Mouse (Mus musculus) CH12.LX (cell line): ENCODE results near the gene Dtl. TPM values are rescaled to one million over a fixed set of nuclear protein-coding genes. Genes with fewer than 3 reads are reported as not detected.

Experiments
- DNase-seq: peaks from one replicate; pipeline ENCODE4 v3.0.0-alpha.2; 2013; ENCODE audit errors: extremely low read depth
- H3K27ac ChIP-seq: 2 replicates; pipeline ENCODE4 v1.5.1; 2012; ENCODE audit warnings: low read depth, mild to moderate bottlenecking, control low read depth, moderate library complexity; ENCODE audit not compliant: insufficient read depth
- H3K27me3 ChIP-seq: replicated peaks from 2 replicates; pipeline ENCODE3; 2012; ENCODE audit warnings: inconsistent platforms
- H3K36me3 ChIP-seq, 2 experiments: replicated peaks in 1 of 2; 2 replicates each; pipeline versions ENCODE3 to v1.6.1; 2012; ENCODE audit warnings: inconsistent platforms in 1 of 2, low read length in 1 of 2, mild to moderate bottlenecking in 1 of 2, mixed read lengths in 1 of 2, moderate library complexity in 1 of 2; ENCODE audit not compliant: control insufficient read depth in 1 of 2, insufficient read depth in 1 of 2
- H3K4me1 ChIP-seq, 2 experiments: 2 replicates each; pipeline ENCODE4 v1.6.1; 2012; ENCODE audit warnings: inconsistent platforms in 1 of 2, moderate library complexity in 1 of 2; ENCODE audit not compliant: insufficient read depth in 2 of 2, control insufficient read depth in 1 of 2
- H3K4me2 ChIP-seq: 2 replicates; pipeline ENCODE4 v1.6.1; 2012; ENCODE audit warnings: low read depth, mild to moderate bottlenecking, control low read depth; ENCODE audit not compliant: poor library complexity, insufficient read depth, severe bottlenecking
- H3K4me3 ChIP-seq, 3 experiments: fragments of 150-350 bp in 1 of 3; sonication (generic) in 1 of 3; replicated peaks in 1 of 3; 2 replicates each; pipeline versions ENCODE3 to v1.5.1; 2011 to 2012; ENCODE audit warnings: low read depth in 2 of 3, low read length in 2 of 3, mild to moderate bottlenecking in 2 of 3, moderate library complexity in 2 of 3, control low read depth in 1 of 3, improper control_type of control experiment in 1 of 3, inconsistent platforms in 1 of 3, mixed read lengths in 1 of 3; ENCODE audit not compliant: poor library complexity in 1 of 3
- H3K79me2 ChIP-seq: replicated peaks from 2 replicates; pipeline ENCODE4 v1.6.1; 2012; ENCODE audit warnings: mild to moderate bottlenecking, moderate library complexity; ENCODE audit not compliant: control insufficient read depth, poor library complexity, insufficient read depth, severe bottlenecking; ENCODE audit errors: extremely low read depth
- H3K9ac ChIP-seq: 2 replicates; pipeline ENCODE4 v1.6.1; 2012; ENCODE audit warnings: low read depth, mild to moderate bottlenecking, control low read depth, moderate library complexity; ENCODE audit not compliant: insufficient read depth
- H3K9me3 ChIP-seq: replicated peaks from 2 replicates; pipeline ENCODE3; 2012; ENCODE audit warnings: low read length, inconsistent platforms, mixed read lengths
- CHD2 ChIP-seq: IDR thresholded peaks from 2 replicates; pipeline ENCODE4 v1.6.1; 2011; ENCODE audit warnings: low read length, improper control_type of control experiment
- CTCF ChIP-seq, 2 experiments: IDR thresholded peaks in 1 of 2; conservative IDR thresholded peaks in 1 of 2; 2 replicates each; pipeline ENCODE4 v1.5.1; 2011 to 2012; ENCODE audit warnings: low read depth in 2 of 2, low read length in 2 of 2, improper control_type of control experiment in 1 of 2, inconsistent platforms in 1 of 2, mild to moderate bottlenecking in 1 of 2, moderate library complexity in 1 of 2
- E2F4 ChIP-seq: IDR thresholded peaks from 2 replicates; pipeline ENCODE4 v1.6.1; 2011; ENCODE audit warnings: low read depth, low read length, improper control_type of control experiment; ENCODE audit not compliant: insufficient replicate concordance
- GABPA ChIP-seq: IDR thresholded peaks from 2 replicates; pipeline ENCODE4 v1.6.1; 2012; ENCODE audit warnings: low read depth, low read length, improper control_type of control experiment, inconsistent platforms; ENCODE audit not compliant: insufficient replicate concordance
- HCFC1 ChIP-seq: IDR thresholded peaks from 2 replicates; pipeline ENCODE4 v1.6.1; 2012; ENCODE audit warnings: low read depth, mild to moderate bottlenecking, inconsistent platforms, low read length, improper control_type of control experiment
- IRF4 ChIP-seq: IDR thresholded peaks from 2 replicates; pipeline ENCODE4 v1.6.1; 2014; ENCODE audit warnings: low read depth, mild to moderate bottlenecking, inconsistent platforms, low read length, improper control_type of control experiment
- KAT2A ChIP-seq: IDR thresholded peaks from 2 replicates; pipeline ENCODE4 v1.6.1; 2012; ENCODE audit warnings: low read length, improper control_type of control experiment, inconsistent platforms; ENCODE audit not compliant: insufficient replicate concordance
- MXI1 ChIP-seq: IDR thresholded peaks from 2 replicates; pipeline ENCODE4 v1.6.1; 2011; ENCODE audit warnings: mild to moderate bottlenecking, low read depth, low read length, improper control_type of control experiment
- MYC ChIP-seq: IDR thresholded peaks from 2 replicates; pipeline ENCODE4 v1.6.1; 2011; ENCODE audit warnings: low read depth, mild to moderate bottlenecking, improper control_type of control experiment, low read length
- NELFE ChIP-seq: IDR thresholded peaks from 2 replicates; pipeline ENCODE4 v1.6.1; 2011; ENCODE audit warnings: low read depth, low read length, improper control_type of control experiment
- PAX5 ChIP-seq: IDR thresholded peaks from 2 replicates; pipeline ENCODE4 v1.6.1; 2012; ENCODE audit warnings: low read length, inconsistent platforms, mixed read lengths
- POLR2A ChIP-seq: IDR thresholded peaks from 2 replicates; pipeline ENCODE4 v1.6.1; 2011; ENCODE audit warnings: low read depth, mild to moderate bottlenecking, improper control_type of control experiment, low read length
- SIN3A ChIP-seq: IDR thresholded peaks from 2 replicates; pipeline ENCODE4 v1.6.1; 2012; ENCODE audit warnings: low read length, improper control_type of control experiment, inconsistent platforms
- TCF12 ChIP-seq: IDR thresholded peaks from 2 replicates; pipeline ENCODE4 v1.6.1; 2014; ENCODE audit warnings: low read depth, mild to moderate bottlenecking, inconsistent platforms, low read length, improper control_type of control experiment
- UBTF ChIP-seq: IDR thresholded peaks from 2 replicates; pipeline ENCODE4 v1.6.1; 2012; ENCODE audit warnings: low read depth, mild to moderate bottlenecking, inconsistent platforms, low read length, improper control_type of control experiment, moderate library complexity
- USF1 ChIP-seq: IDR thresholded peaks from 2 replicates; pipeline ENCODE4 v1.6.1; 2014; ENCODE audit warnings: low read depth, mild to moderate bottlenecking, inconsistent platforms, low read length, improper control_type of control experiment
- ZC3H11A ChIP-seq: IDR thresholded peaks from 2 replicates; pipeline ENCODE4 v1.6.1; 2012; ENCODE audit warnings: low read depth, mild to moderate bottlenecking, inconsistent platforms, low read length, improper control_type of control experiment
- ZKSCAN1 ChIP-seq: IDR thresholded peaks from 2 replicates; pipeline ENCODE4 v1.6.1; 2012; ENCODE audit warnings: low read depth, inconsistent platforms, low read length, improper control_type of control experiment, borderline replicate concordance
- dilution Hi-C: fragments of 300-500 bp; cut with MboI; formaldehyde crosslinking; loops from 2 replicates; pipeline ENCODE4 v1.14.3; 2020; ENCODE audit warnings: low sequenced_read_pairs; ENCODE audit not compliant: extremely low pct_unique_long_range_greater_than_20kb, extremely low pct_ligation_motif_present
- in situ Hi-C: fragments of 300-500 bp; cut with MboI; formaldehyde crosslinking; loops from 3 replicates; pipeline ENCODE4 v1.14.3; 2019; ENCODE audit warnings: low sequenced_read_pairs, low pct_ligation_motif_present, low pct_unique_long_range_greater_than_20kb, mixed read lengths
- polyA plus RNA-seq: library from polyadenylated mRNA; unstranded; fragments of >175 nt; gene quantifications from 2 replicates; pipeline ENCODE4 v1.2.1, GENCODE M21; 2012; ENCODE audit warnings: low read depth; ENCODE audit not compliant: insufficient read length
- total RNA-seq, 2 experiments: library from RNA; depleted of rRNA; stranded (reverse); fragments of 300-350 nt in 1 of 2; fragments of >200 nt in 1 of 2; gene quantifications; 2 replicates each; pipeline ENCODE4 v1.2.3; 2012 to 2014

The Dtl gene
- total and polyA plus RNA-seq, 3 experiments: 31.8 to 65.2 (median 37.9) TPM

DNA sequence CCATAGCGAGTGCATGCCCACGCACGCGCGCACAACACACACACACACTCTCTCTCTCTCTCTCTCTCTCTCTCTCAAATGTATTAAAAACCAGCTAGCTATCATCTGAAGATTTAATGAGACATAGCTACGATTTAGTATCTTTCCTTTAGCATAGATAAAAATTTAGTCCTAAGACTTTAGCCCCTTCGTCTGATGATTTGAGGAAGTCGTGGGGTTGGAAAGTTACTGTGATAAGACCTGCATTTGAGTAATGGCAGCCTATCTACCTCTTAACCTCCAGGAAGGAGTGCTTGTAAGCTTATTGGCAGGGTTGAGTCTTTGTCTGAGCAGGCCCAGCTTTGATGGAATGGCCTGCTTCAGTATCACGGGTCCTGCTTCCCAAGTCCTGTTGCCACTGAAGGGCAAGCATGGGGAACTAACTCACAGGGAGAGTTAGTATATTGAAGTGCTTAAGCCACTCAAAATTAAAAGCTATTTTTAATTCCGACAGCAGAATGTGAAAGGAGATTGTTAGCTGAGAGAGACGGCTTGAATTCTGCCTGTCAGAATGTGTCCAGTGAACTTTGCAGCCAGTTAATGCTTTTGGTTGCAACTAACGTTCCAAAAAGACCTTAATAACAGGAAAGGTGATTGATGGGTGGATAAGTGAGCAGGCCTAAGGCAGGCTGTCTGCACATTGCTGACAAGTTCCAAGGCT is 42.9 kb upstream of the Dtl start:
- TF ChIP-seq SIN3A: no peak
- no peak for TF ChIP-seq MYC
- TF ChIP-seq USF1: no peak
- TF ChIP-seq PAX5: no peak
- TF ChIP-seq CTCF (conservative IDR thresholded peaks at IDR 0.05 in 1 of 2, IDR thresholded peaks at IDR 0.05 in 1 of 2; ENCODE audit: low read depth in 2 of 2, low read length in 2 of 2): no peak
- TF ChIP-seq, all 38 proteins: peak for 0
- no peak overlapping the region for H3K4me2 ChIP-seq
- peaks cover 69 to 93% of the 10 kb centered on the region in 2 experiments for H3K36me3 ChIP-seq
- H3K27ac ChIP-seq: no peak overlapping the region
- dilution Hi-C loops (no loop called here), in situ Hi-C loops (loop anchor here (25.0 kb wide), 1 partner anchor 94 kb away; the partner anchor contains the start of gene Lpgat1)
- no peak for DNase-seq
- H3K9ac ChIP-seq: no peak overlapping the region
- no peaks in the 10 kb centered on the region for H3K27me3 ChIP-seq
- H3K4me1 ChIP-seq: peaks cover 2 to 16% of the 10 kb centered on the region in 2 experiments; a peak in 3 of 4 replicates
- no peaks in the 10 kb centered on the region for H3K9me3 ChIP-seq
- H3K79me2 ChIP-seq: no peaks in the 10 kb centered on the region
- no peak overlapping the region for H3K4me3 ChIP-seq

DNA sequence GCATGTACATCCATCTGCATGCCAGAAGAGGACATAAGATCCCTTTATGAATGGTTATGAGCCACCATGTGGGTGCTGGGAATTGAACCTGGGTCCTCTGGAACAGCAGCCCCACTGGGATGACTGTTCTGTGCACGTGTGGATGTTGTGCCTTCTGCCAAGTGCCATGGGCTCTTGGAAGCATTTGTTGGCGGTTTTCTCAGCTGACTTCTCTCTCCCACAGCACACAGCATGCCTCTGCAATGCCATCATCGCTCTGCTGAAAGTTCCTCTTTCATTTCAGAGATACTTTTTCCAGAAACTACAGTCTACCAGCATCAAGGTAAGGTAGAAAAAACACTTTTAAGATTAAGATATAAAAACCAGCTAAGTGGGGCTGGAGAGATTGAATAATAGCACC is 42.2 kb upstream of the Dtl start:
- in situ Hi-C loops: loop anchor here (25.0 kb wide), 1 partner anchor 95 kb away; the partner anchor contains the start of gene Lpgat1
- no peak for TF ChIP-seq POLR2A
- no peak for TF ChIP-seq SIN3A
- no peak for TF ChIP-seq CHD2
- no peak for TF ChIP-seq E2F4
- no peak for TF ChIP-seq ZKSCAN1
- no peak for TF ChIP-seq MXI1
- no peak for TF ChIP-seq MYC
- no peak for TF ChIP-seq HCFC1
- no peak for TF ChIP-seq CTCF (conservative IDR thresholded peaks at IDR 0.05 in 1 of 2, IDR thresholded peaks at IDR 0.05 in 1 of 2; ENCODE audit: low read depth in 2 of 2, low read length in 2 of 2)
- TF ChIP-seq NELFE: no peak
- TF ChIP-seq USF1: no peak
- TF ChIP-seq IRF4: no peak
- no peak for TF ChIP-seq GABPA
- TF ChIP-seq UBTF: no peak
- no peak for TF ChIP-seq KAT2A
- TF ChIP-seq TCF12: no peak
- TF ChIP-seq ZC3H11A: no peak
- TF ChIP-seq, all 38 proteins: peak for 0
- dilution Hi-C loops: no loop called here
- Histone ChIP-seq H3K4me1 (peaks cover 0 to 10% of the 10 kb centered on the region in 2 experiments; a peak in 1 of 4 replicates), H3K4me3 (no peak overlapping the region), H3K9me3 (no peaks in the 10 kb centered on the region), H3K79me2 (no peaks in the 10 kb centered on the region), H3K4me2 (no peak overlapping the region), H3K36me3 (peaks cover 72 to 93% of the 10 kb centered on the region in 2 experiments), H3K27ac (no peak overlapping the region), H3K9ac (no peak overlapping the region), H3K27me3 (no peaks in the 10 kb centered on the region)
- no peak for DNase-seq
